Mouse (Mus musculus) myocyte (in vitro differentiated cells): ENCODE results near the gene Btbd16. TPM values are rescaled to one million over a fixed set of nuclear protein-coding genes. Genes with fewer than 3 reads are reported as not detected.

Experiments used
- H3K27me3 ChIP-seq: one replicate; pipeline ENCODE4 v1.6.1; 2011; ENCODE audit not compliant: control insufficient read depth, insufficient read depth, insufficient read length
- H3K36me3 ChIP-seq: one replicate; pipeline ENCODE4 v1.6.1; 2011; ENCODE audit not compliant: control insufficient read depth, insufficient read depth
- H3K4me2 ChIP-seq: one replicate; pipeline ENCODE4 v1.6.1; 2011; ENCODE audit warnings: low read depth, control low read depth
- H3K4me3 ChIP-seq: one replicate; pipeline ENCODE4 v1.5.1; 2011; ENCODE audit warnings: mild to moderate bottlenecking, control low read depth, moderate library complexity
- H3K79me2 ChIP-seq: one replicate; pipeline ENCODE4 v1.6.1; 2011; ENCODE audit not compliant: control insufficient read depth, insufficient read depth
- H3ac ChIP-seq: one replicate; pipeline ENCODE4 v1.6.1; 2011; ENCODE audit not compliant: control insufficient read depth, insufficient read length
- CEBPB ChIP-seq: IDR thresholded peaks from 2 replicates; pipeline ENCODE4 v1.6.1; 2011; ENCODE audit warnings: mild to moderate bottlenecking, moderate library complexity; ENCODE audit not compliant: poor library complexity, insufficient read depth, severe bottlenecking
- E2F4 ChIP-seq: IDR thresholded peaks from one replicate; pipeline ENCODE4 v1.6.1; 2011; ENCODE audit warnings: mild to moderate bottlenecking, control low read depth, moderate library complexity; ENCODE audit not compliant: insufficient read depth
- MAX ChIP-seq: IDR thresholded peaks from one replicate; pipeline ENCODE4 v1.6.1; 2011; ENCODE audit warnings: low read depth, mild to moderate bottlenecking, control low read depth
- MYOD1 ChIP-seq, 3 experiments: IDR thresholded peaks; one replicate each; pipeline ENCODE4 v1.6.1; 2011; ENCODE audit warnings: control low read depth in 2 of 3, low read depth in 2 of 3, mild to moderate bottlenecking in 2 of 3, moderate library complexity in 1 of 3; ENCODE audit not compliant: insufficient read length in 2 of 3, control insufficient read depth in 1 of 3
- MYOG ChIP-seq, 3 experiments: IDR thresholded peaks; one replicate each; pipeline ENCODE4 v1.6.1; 2011; ENCODE audit warnings: control low read depth in 2 of 3, low read depth in 2 of 3, mild to moderate bottlenecking in 2 of 3; ENCODE audit not compliant: insufficient read length in 2 of 3, control insufficient read depth in 1 of 3, insufficient read depth in 1 of 3
- POLR2A ChIP-seq: IDR thresholded peaks from one replicate; pipeline ENCODE4 v1.6.1; 2011; ENCODE audit warnings: low read depth, mild to moderate bottlenecking, control low read depth, moderate library complexity; ENCODE audit not compliant: insufficient read length
- POLR2AphosphoS2 ChIP-seq: IDR thresholded peaks from one replicate; pipeline ENCODE4 v1.6.1; 2011; ENCODE audit warnings: low read depth, control low read depth; ENCODE audit not compliant: insufficient read length
- REST ChIP-seq: IDR thresholded peaks from one replicate; pipeline ENCODE4 v1.6.1; 2011; ENCODE audit warnings: mild to moderate bottlenecking, control low read depth, moderate library complexity; ENCODE audit not compliant: insufficient read depth, insufficient read length
- SRF ChIP-seq: IDR thresholded peaks from one replicate; pipeline ENCODE4 v1.6.1; 2011; ENCODE audit warnings: low read depth; ENCODE audit not compliant: control insufficient read depth, insufficient read length
- TCF12 ChIP-seq: IDR thresholded peaks from one replicate; pipeline ENCODE4 v1.6.1; 2011; ENCODE audit warnings: mild to moderate bottlenecking, control low read depth; ENCODE audit not compliant: poor library complexity, insufficient read depth, severe bottlenecking
- TCF3 ChIP-seq: IDR thresholded peaks from one replicate; pipeline ENCODE4 v1.6.1; 2011; ENCODE audit warnings: low read depth, control low read depth; ENCODE audit not compliant: insufficient read length
- USF1 ChIP-seq: IDR thresholded peaks from one replicate; pipeline ENCODE4 v1.6.1; 2011; ENCODE audit warnings: low read depth, mild to moderate bottlenecking, control low read depth, moderate library complexity
- polyA plus RNA-seq: library from polyadenylated mRNA; unstranded; fragments of >200 nt; fragmentation: generic; extraction: Trizol; gene quantifications from one replicate; pipeline ENCODE4 v1.2.1, GENCODE M21; 2012; ENCODE audit warnings: missing spikeins

Btbd16 gene
- polyA plus RNA-seq, 1 experiment: not detected

- Histone ChIP-seq H3K4me3 (no peak overlapping the region), H3K27me3 (no peaks in the 10 kb centered on the region), H3ac (no peak overlapping the region), H3K79me2 (no peaks in the 10 kb centered on the region), H3K4me2 (no peak overlapping the region), H3K36me3 (no peaks in the 10 kb centered on the region)
- TF ChIP-seq REST: no peak
- TF ChIP-seq MYOG (IDR thresholded peaks at IDR 0.05; ENCODE audit: control insufficient read depth in 1 of 3, insufficient read depth in 1 of 3, insufficient read length in 2 of 3, low read depth in 2 of 3): no peak
- no peak for TF ChIP-seq TCF3
- TF ChIP-seq MYOD1 (IDR thresholded peaks at IDR 0.05; ENCODE audit: control insufficient read depth in 1 of 3, insufficient read length in 2 of 3, low read depth in 2 of 3): no peak
- TF ChIP-seq E2F4: no peak
Observed at GRCm38 (mm10) chr7:130801811-130802210, 27.9 kb downstream of the Btbd16 start.

- H3K4me3 ChIP-seq: no peak overlapping the region
- no peaks in the 10 kb centered on the region for H3K79me2 ChIP-seq
- H3K36me3 ChIP-seq: no peaks in the 10 kb centered on the region
- TF ChIP-seq USF1 (no peak), TCF12 (no peak)
- no peak overlapping the region for H3ac ChIP-seq
- no peaks in the 10 kb centered on the region for H3K27me3 ChIP-seq
- no peak overlapping the region for H3K4me2 ChIP-seq
Observed at GRCm38 (mm10) chr7:130803251-130803825, 29.5 kb downstream of the Btbd16 start.

- Histone ChIP-seq H3K4me2 (no peak overlapping the region), H3K27me3 (no peaks in the 10 kb centered on the region), H3K4me3 (no peak overlapping the region), H3K79me2 (no peaks in the 10 kb centered on the region), H3K36me3 (no peaks in the 10 kb centered on the region), H3ac (no peak overlapping the region)
- TF ChIP-seq TCF3 (no peak), E2F4 (no peak), CEBPB (no peak), POLR2A (no peak), MAX (no peak)
Observed at GRCm38 (mm10) chr7:130804991-130805390, 31.1 kb downstream of the Btbd16 start.

- no peak overlapping the region for H3ac ChIP-seq
- peak overlapping the region; percentile 74 for H3K4me2 ChIP-seq
- no peaks in the 10 kb centered on the region for H3K36me3 ChIP-seq
- no peaks in the 10 kb centered on the region for H3K27me3 ChIP-seq
- H3K79me2 ChIP-seq: no peaks in the 10 kb centered on the region
- no peak overlapping the region for H3K4me3 ChIP-seq
- TF ChIP-seq REST (peak; percentile 52), TCF12 (no peak), USF1 (peak; percentile 72)
Observed at GRCm38 (mm10) chr7:130807749-130808148, 33.9 kb downstream of the Btbd16 start.

- TF ChIP-seq POLR2A: no peak
- TF ChIP-seq MYOG (IDR thresholded peaks at IDR 0.05; ENCODE audit: control insufficient read depth in 1 of 3, insufficient read depth in 1 of 3, insufficient read length in 2 of 3, low read depth in 2 of 3): no peak
- no peak for TF ChIP-seq TCF3
- TF ChIP-seq REST: no peak
- no peak for TF ChIP-seq USF1
- no peak for TF ChIP-seq MAX
- TF ChIP-seq TCF12: no peak
- no peak for TF ChIP-seq SRF
- TF ChIP-seq E2F4: no peak
- TF ChIP-seq CEBPB: no peak
- TF ChIP-seq MYOD1 (IDR thresholded peaks at IDR 0.05; ENCODE audit: control insufficient read depth in 1 of 3, insufficient read length in 2 of 3, low read depth in 2 of 3): no peak
- TF ChIP-seq POLR2AphosphoS2: no peak
- Histone ChIP-seq H3K4me2 (no peak overlapping the region), H3ac (no peak overlapping the region), H3K79me2 (no peaks in the 10 kb centered on the region), H3K4me3 (no peak overlapping the region), H3K36me3 (no peaks in the 10 kb centered on the region), H3K27me3 (no peaks in the 10 kb centered on the region)
Observed at GRCm38 (mm10) chr7:130808694-130809093, 34.8 kb downstream of the Btbd16 start.

- Histone ChIP-seq H3K27me3 (no peaks in the 10 kb centered on the region), H3K4me2 (no peak overlapping the region)
- TF ChIP-seq MAX (no peak), USF1 (no peak), E2F4 (no peak), REST (no peak), MYOG (IDR thresholded peaks at IDR 0.05; ENCODE audit: control insufficient read depth in 1 of 3, insufficient read depth in 1 of 3, insufficient read length in 2 of 3, low read depth in 2 of 3) (no peak), TCF12 (no peak), MYOD1 (IDR thresholded peaks at IDR 0.05; ENCODE audit: control insufficient read depth in 1 of 3, insufficient read length in 2 of 3, low read depth in 2 of 3) (no peak), TCF3 (no peak), CEBPB (no peak), POLR2A (no peak), POLR2AphosphoS2 (no peak), SRF (no peak)
Observed at GRCm38 (mm10) chr7:130810238-130810637, 36.4 kb downstream of the Btbd16 start.

More at GRCm38 (mm10) chr7:130810238-130810637, 36.4 kb downstream of the Btbd16 start:
- Histone ChIP-seq H3K36me3 (no peaks in the 10 kb centered on the region), H3K4me3 (no peak overlapping the region), H3K79me2 (no peaks in the 10 kb centered on the region), H3ac (no peak overlapping the region)
